Mouse (Mus musculus) CD4-positive naive resting alpha-beta T cell, adult 57 days (primary cell): Measurements from ENCODE around the gene Slc5a4b. TPM values are rescaled to one million over a fixed set of nuclear protein-coding genes. Genes with fewer than 3 reads are reported as not detected.

ENCODE experiments used
- total RNA-seq: library from RNA; stranded (reverse); gene quantifications from one replicate; pipeline ENCODE4 v1.2.4, GENCODE M21; 2023

The Slc5a4b gene
- not detected for total RNA-seq

GRCm38 (mm10) chr10:76110861-76111260 is at the start of gene Slc5a4b:
TSS of gene Slc5a4b (minus strand) at chr10:76110961.

GRCm38 (mm10) chr10:76147278-76147677 is 36.5 kb upstream of the Slc5a4b start, which contains the start of gene Slc5a4a:
TSS of gene Slc5a4a (plus strand) at chr10:76147451.

GRCm38 (mm10) chr10:76032402-76033118 is 78.2 kb downstream of the Slc5a4b start, which contains the start of gene Zfp280b:
TSS of gene Zfp280b (plus strand) at chr10:76032650.

Other genes with a start within 250 kb of the Slc5a4b start
- gene Derl3, start 217.5 kb downstream of the Slc5a4b start, total RNA-seq, result 4.7 TPM
- gene Smarcb1, start 189.3 kb downstream of the Slc5a4b start, total RNA-seq, result 50.6 TPM
- 28.0 TPM for gene Chchd10, start 177.8 kb downstream of the Slc5a4b start, total RNA-seq
- 1.9 TPM for gene Mmp11, start 174.5 kb downstream of the Slc5a4b start, total RNA-seq
- not detected for gene Gm867, start 170.3 kb downstream of the Slc5a4b start, total RNA-seq
- gene Vpreb3, start 167.9 kb downstream of the Slc5a4b start, total RNA-seq, result 3.4 TPM
- 1.2 TPM for gene Gm5134, start 156.4 kb downstream of the Slc5a4b start, total RNA-seq
- gene Zfp280b, start 78.3 kb downstream of the Slc5a4b start, total RNA-seq, result 17.6 TPM
- not detected for gene Slc5a4a, start 36.5 kb upstream of the Slc5a4b start, total RNA-seq
- gene Prmt2, start 126.9 kb upstream of the Slc5a4b start, total RNA-seq, result 12.8 TPM
- gene S100b, start 142.9 kb upstream of the Slc5a4b start, total RNA-seq, result not detected
- 7.5 TPM for gene Dip2a, start 234.3 kb upstream of the Slc5a4b start, total RNA-seq